Mouse (Mus musculus) hindbrain, embryonic 10.5 days (tissue): Measurements from ENCODE around the gene Ttc8. TPM values are rescaled to one million over a fixed set of nuclear protein-coding genes. Genes with fewer than 3 reads are reported as not detected.
"Not testable (repeated sequence)": the region's sequence is repeated elsewhere in the genome, so short reads cannot be mapped to it uniquely, and the experiment has no call there.

Experiments used
- DNase-seq: peaks from one replicate; pipeline ENCODE4 v3.0.0-alpha.2; 2017; ENCODE audit warnings: low spot score
- H3K27ac ChIP-seq: fragments of 300-500 bp; sonication (generic); 2 replicates; pipeline ENCODE4 v1.5.1; 2016; ENCODE audit warnings: mild to moderate bottlenecking, moderate library complexity
- H3K27me3 ChIP-seq: fragments of 300-500 bp; sonication (generic); 2 replicates; pipeline ENCODE4 v1.6.1; 2016; ENCODE audit warnings: mild to moderate bottlenecking; ENCODE audit not compliant: poor library complexity, insufficient read depth, severe bottlenecking
- H3K36me3 ChIP-seq: fragments of 300-500 bp; sonication (generic); 2 replicates; pipeline ENCODE4 v1.6.1; 2016; ENCODE audit warnings: mild to moderate bottlenecking, moderate library complexity
- H3K4me1 ChIP-seq: fragments of 300-500 bp; sonication (generic); replicated peaks from 2 replicates; pipeline ENCODE4 v1.6.1; 2016; ENCODE audit warnings: mild to moderate bottlenecking
- H3K4me3 ChIP-seq: fragments of 300-500 bp; sonication (generic); 2 replicates; pipeline ENCODE4 v1.5.1; 2016; ENCODE audit warnings: mild to moderate bottlenecking, moderate library complexity
- H3K9me3 ChIP-seq: fragments of 300-500 bp; sonication (generic); 2 replicates; pipeline ENCODE4 v1.6.1; 2016; ENCODE audit warnings: mild to moderate bottlenecking, moderate library complexity
- WGBS: fragments of 180-500 bp; shearing (Covaris S2); methylation state at CpG from one replicate; pipeline ENCODE4 v1.1.7; 2016; 5-methylcytosine and 5-hydroxymethylcytosine counted together
- polyA plus RNA-seq: library from polyadenylated mRNA; unstranded; fragments of >200 nt; fragmentation: Nextera tagmentation; extraction: Ambion mirVana; gene quantifications from 2 replicates; pipeline ENCODE4 v1.2.1, GENCODE M21; 2016

Ttc8 gene
- polyA plus RNA-seq, 1 experiment from 2014 or later, result 37.4 TPM

- DNase-seq, result no peak
- no peak overlapping the region for H3K4me3 ChIP-seq
- no peaks in the 10 kb centered on the region for H3K9me3 ChIP-seq
- no peak overlapping the region for H3K27ac ChIP-seq
- H3K27me3 ChIP-seq, result no peaks in the 10 kb centered on the region
- no peaks in the 10 kb centered on the region for H3K4me1 ChIP-seq
- 88% methylated on average over 4 of the region's 4 CpGs for WGBS
- H3K36me3 ChIP-seq, result peaks cover 10% of the 10 kb centered on the region
These were observed 10.8 kb downstream of the Ttc8 start for GRCm38 (mm10) chr12:98931174-98931573.

- no peaks in the 10 kb centered on the region for H3K9me3 ChIP-seq
- peaks cover 12% of the 10 kb centered on the region for H3K36me3 ChIP-seq
- WGBS, result 92% methylated on average over 4 of the region's 4 CpGs
- no peaks in the 10 kb centered on the region for H3K27me3 ChIP-seq
- H3K27ac ChIP-seq, result no peak overlapping the region
- H3K4me1 ChIP-seq, result no peaks in the 10 kb centered on the region
- DNase-seq, result no peak
- H3K4me3 ChIP-seq, result no peak overlapping the region
These were observed 12.1 kb downstream of the Ttc8 start for GRCm38 (mm10) chr12:98932441-98932840.

- Histone ChIP-seq H3K36me3 (peaks cover 14% of the 10 kb centered on the region), H3K4me1 (no peaks in the 10 kb centered on the region), H3K27ac (no peak overlapping the region), H3K9me3 (no peaks in the 10 kb centered on the region), H3K4me3 (no peak overlapping the region), H3K27me3 (no peaks in the 10 kb centered on the region)
- no peak for DNase-seq
- WGBS, result 90% methylated on average over 1 of the region's 1 CpGs
These were observed 12.5 kb downstream of the Ttc8 start for GRCm38 (mm10) chr12:98932856-98933255.

- not testable (repeated sequence) for DNase-seq, H3K4me1 ChIP-seq, H3K27me3 ChIP-seq, H3K27ac ChIP-seq, H3K9me3 ChIP-seq, H3K4me3 ChIP-seq
- 79% methylated on average over 5 of the region's 5 CpGs for WGBS
- peaks cover 19% of the 10 kb centered on the region for H3K36me3 ChIP-seq
These were observed 30.9 kb downstream of the Ttc8 start for GRCm38 (mm10) chr12:98951295-98951694.

- Histone ChIP-seq H3K27me3 (no peaks in the 10 kb centered on the region), H3K27ac (no peak overlapping the region), H3K4me1 (0 out of 2 replicates have a peak, but pooled peaks cover 3% of the 10 kb centered on the region), H3K9me3 (no peaks in the 10 kb centered on the region), H3K4me3 (no peak overlapping the region), H3K36me3 (peaks cover 6% of the 10 kb centered on the region; the same call in 1 of the 2 replicates)
- no peak for DNase-seq
- WGBS, result 95% methylated on average over 2 of the region's 2 CpGs
These were observed 36.6 kb downstream of the Ttc8 start for GRCm38 (mm10) chr12:98956951-98957350.

- Histone ChIP-seq H3K4me1 (0 out of 2 replicates have a peak, but pooled peaks cover 3% of the 10 kb centered on the region), H3K9me3 (no peaks in the 10 kb centered on the region), H3K27ac (no peak overlapping the region), H3K36me3 (peaks cover 10% of the 10 kb centered on the region), H3K27me3 (no peaks in the 10 kb centered on the region), H3K4me3 (no peak overlapping the region)
- no peak for DNase-seq
- WGBS, result 88% methylated on average over 11 of the region's 11 CpGs
These were observed 37.1 kb downstream of the Ttc8 start for GRCm38 (mm10) chr12:98957455-98957854.

GRCm38 (mm10) chr12:98961008-98961407 lies 40.6 kb downstream of the Ttc8 start:
- 79% methylated on average over 7 of the region's 7 CpGs for WGBS
- H3K36me3 ChIP-seq, result peaks cover 15% of the 10 kb centered on the region
- H3K27me3 ChIP-seq, result no peaks in the 10 kb centered on the region
- no peak overlapping the region for H3K27ac ChIP-seq
- no peak for DNase-seq
- H3K4me3 ChIP-seq, result no peak overlapping the region
- H3K9me3 ChIP-seq, result no peaks in the 10 kb centered on the region
- peaks cover 20% of the 10 kb centered on the region for H3K4me1 ChIP-seq

GRCm38 (mm10) chr12:98961415-98961814 lies 41.0 kb downstream of the Ttc8 start:
- no peaks in the 10 kb centered on the region for H3K9me3 ChIP-seq
- peaks cover 22% of the 10 kb centered on the region for H3K4me1 ChIP-seq
- no peaks in the 10 kb centered on the region for H3K27me3 ChIP-seq
- 89% methylated on average over 4 of the region's 4 CpGs for WGBS
- H3K27ac ChIP-seq, result no peak overlapping the region
- no peak for DNase-seq
- H3K4me3 ChIP-seq, result no peak overlapping the region
- peaks cover 16% of the 10 kb centered on the region for H3K36me3 ChIP-seq

GRCm38 (mm10) chr12:98965441-98966135 lies 45.2 kb downstream of the Ttc8 start:
- WGBS, result 76% methylated on average over 4 of the region's 4 CpGs
- DNase-seq, result no peak
- H3K36me3 ChIP-seq, result peaks cover 20% of the 10 kb centered on the region
- no peaks in the 10 kb centered on the region for H3K9me3 ChIP-seq
- H3K4me1 ChIP-seq, result peaks cover 27% of the 10 kb centered on the region
- H3K27me3 ChIP-seq, result no peaks in the 10 kb centered on the region
- no peak overlapping the region for H3K4me3 ChIP-seq
- 0 out of 2 replicates have a peak overlapping the region, but pooled peaks have one; percentile 57 for H3K27ac ChIP-seq

- no peak overlapping the region for H3K27ac ChIP-seq
- H3K9me3 ChIP-seq, result peaks cover 4% of the 10 kb centered on the region; the same call in 1 of the 2 replicates
- H3K4me1 ChIP-seq, result peaks cover 29% of the 10 kb centered on the region
- no peak for DNase-seq
- WGBS, result 98% methylated on average over 3 of the region's 3 CpGs
- peaks cover 31% of the 10 kb centered on the region for H3K36me3 ChIP-seq
- no peak overlapping the region for H3K4me3 ChIP-seq
- no peaks in the 10 kb centered on the region for H3K27me3 ChIP-seq
These were observed 51.9 kb downstream of the Ttc8 start for GRCm38 (mm10) chr12:98972291-98972690.

- H3K4me1 ChIP-seq, result peaks cover 26% of the 10 kb centered on the region
- WGBS, result 85% methylated on average over 10 of the region's 10 CpGs
- no peaks in the 10 kb centered on the region for H3K27me3 ChIP-seq
- peaks cover 13% of the 10 kb centered on the region for H3K9me3 ChIP-seq
- H3K36me3 ChIP-seq, result peaks cover 43% of the 10 kb centered on the region
- peak overlapping the region; percentile 81 for H3K27ac ChIP-seq
- H3K4me3 ChIP-seq, result no peak overlapping the region
- DNase-seq, result no peak
These were observed 53.1 kb downstream of the Ttc8 start for GRCm38 (mm10) chr12:98973461-98973860.

GRCm38 (mm10) chr12:98974157-98974804 lies 53.9 kb downstream of the Ttc8 start:
- Histone ChIP-seq H3K4me3 (no peak overlapping the region), H3K4me1 (peaks cover 26% of the 10 kb centered on the region), H3K9me3 (peaks cover 13% of the 10 kb centered on the region), H3K27ac (peak overlapping the region; percentile 81), H3K36me3 (peaks cover 48% of the 10 kb centered on the region), H3K27me3 (no peaks in the 10 kb centered on the region)
- 66% methylated on average over 12 of the region's 12 CpGs for WGBS
- DNase-seq, result peak; percentile 23

GRCm38 (mm10) chr12:98981081-98981480 lies 60.7 kb downstream of the Ttc8 start:
- Histone ChIP-seq H3K4me3 (no peak overlapping the region), H3K4me1 (no peaks in the 10 kb centered on the region), H3K9me3 (peaks cover 13% of the 10 kb centered on the region), H3K36me3 (peaks cover 84% of the 10 kb centered on the region), H3K27me3 (no peaks in the 10 kb centered on the region), H3K27ac (no peak overlapping the region)
- no peak for DNase-seq
- WGBS, result 96% methylated on average over 3 of the region's 3 CpGs
